Mouse (Mus musculus) hindbrain, postnatal 0 days (tissue): ENCODE data around the gene 9430038I01Rik. TPM values are rescaled to one million over a fixed set of nuclear protein-coding genes. Genes with fewer than 3 reads are reported as not detected.

Source experiments
- ATAC-seq: fragments of 200-750 bp; cut with Nextera tagmentation; 2 replicates; pipeline ENCODE4 v1.8.0; 2017; ENCODE audit warnings: mild to moderate bottlenecking, moderate TSS enrichment, moderate library complexity
- DNase-seq: peaks from one replicate; pipeline ENCODE4 v3.0.0-alpha.2; 2015; ENCODE audit warnings: low spot score
- H3K27ac ChIP-seq: fragments of 300-500 bp; sonication (generic); 2 replicates; pipeline ENCODE4 v1.5.1; 2014; ENCODE audit warnings: mild to moderate bottlenecking
- H3K27me3 ChIP-seq: fragments of 300-500 bp; sonication (generic); 2 replicates; pipeline ENCODE4 v1.6.1; 2014; ENCODE audit warnings: low read length, mixed read lengths; ENCODE audit not compliant: insufficient read depth
- H3K36me3 ChIP-seq: fragments of 300-500 bp; sonication (generic); 2 replicates; pipeline ENCODE4 v1.6.1; 2014; ENCODE audit warnings: low read length, mixed read lengths; ENCODE audit not compliant: insufficient read depth
- H3K4me1 ChIP-seq: fragments of 300-500 bp; sonication (generic); 2 replicates; pipeline ENCODE4 v1.6.1; 2014; ENCODE audit warnings: antibody characterized with exemption, low read length, mixed read lengths; ENCODE audit not compliant: insufficient read depth
- H3K4me2 ChIP-seq: fragments of 300-500 bp; sonication (generic); 2 replicates; pipeline ENCODE4 v1.6.1; 2014; ENCODE audit warnings: low read depth, mild to moderate bottlenecking, low read length, moderate library complexity, mixed read lengths
- H3K4me3 ChIP-seq: fragments of 300-500 bp; sonication (generic); 2 replicates; pipeline ENCODE4 v1.5.1; 2014; ENCODE audit warnings: low read length
- H3K9ac ChIP-seq: fragments of 300-500 bp; sonication (generic); replicated peaks from 2 replicates; pipeline ENCODE4 v1.6.1; 2014; ENCODE audit warnings: mild to moderate bottlenecking, low read length, moderate library complexity, mixed read lengths
- H3K9me3 ChIP-seq: fragments of 300-500 bp; sonication (generic); 2 replicates; pipeline ENCODE4 v1.6.1; 2016; ENCODE audit warnings: low read length, mixed read lengths
- CTCF ChIP-seq: IDR thresholded peaks from 2 replicates; pipeline ENCODE4 v1.5.1; 2016; ENCODE audit warnings: antibody characterized with exemption, control low read depth, low read depth
- WGBS: fragments of 180-500 bp; shearing (Covaris S2); extraction: QIAGEN DNeasy Blood & Tissue Kit; methylation state at CpG from one replicate; pipeline ENCODE4 v1.1.7; 2014; 5-methylcytosine and 5-hydroxymethylcytosine counted together
- polyA plus RNA-seq: library from polyadenylated mRNA; unstranded; fragments of >200 nt; fragmentation: Nextera tagmentation; extraction: Ambion mirVana; gene quantifications from 2 replicates; pipeline ENCODE4 v1.2.1, GENCODE M21; 2015
- total RNA-seq: library from RNA; depleted of rRNA; stranded (reverse); fragments of >200 nt; gene quantifications from 2 replicates; pipeline ENCODE4 v1.2.3, GENCODE M21; 2014

The 9430038I01Rik gene
- total and polyA plus RNA-seq, 2 experiments from 2014 or later: 7.3 to 13.9 TPM

DNA sequence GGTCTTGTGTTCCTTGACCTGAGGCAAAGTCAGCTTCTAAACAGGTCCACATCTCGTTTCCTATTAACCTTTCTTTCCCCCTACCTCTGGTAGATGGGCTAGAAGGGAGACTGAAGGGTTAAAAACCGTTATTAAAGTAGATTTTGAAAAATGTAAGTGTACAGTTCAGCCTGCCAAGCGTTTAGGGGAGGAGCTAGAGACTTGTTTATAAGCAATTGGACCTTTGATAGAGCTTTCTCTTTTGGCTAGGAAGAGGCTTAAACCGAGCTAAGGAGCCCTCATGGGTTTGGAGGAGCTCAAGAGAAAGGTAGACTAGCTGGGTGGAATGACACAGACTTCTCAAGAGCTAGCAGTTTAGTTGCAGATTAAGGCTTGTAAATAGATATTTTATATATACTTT is 38.8 kb downstream of the 9430038I01Rik start:
- Histone ChIP-seq H3K36me3 (no peaks in the 10 kb centered on the region), H3K4me3 (no peak overlapping the region), H3K27ac (no peak overlapping the region), H3K9ac (no peak overlapping the region), H3K27me3 (no peaks in the 10 kb centered on the region), H3K4me2 (no peak overlapping the region), H3K9me3 (no peaks in the 10 kb centered on the region), H3K4me1 (no peaks in the 10 kb centered on the region)
- no peak for TF ChIP-seq CTCF
- no peak for ATAC-seq
- 69% methylated on average over 4 of the region's 4 CpGs for WGBS
- DNase-seq: no peak

- Histone ChIP-seq H3K27me3 (no peaks in the 10 kb centered on the region), H3K27ac (no peak overlapping the region), H3K4me2 (no peak overlapping the region), H3K9ac (no peak overlapping the region), H3K4me3 (no peak overlapping the region), H3K4me1 (no peaks in the 10 kb centered on the region), H3K9me3 (no peaks in the 10 kb centered on the region), H3K36me3 (no peaks in the 10 kb centered on the region)
- TF ChIP-seq CTCF: no peak
- no peak for ATAC-seq
- DNase-seq: peak; percentile 71
- WGBS: 32% methylated on average over 2 of the region's 2 CpGs
These were observed 40.4 kb downstream of the 9430038I01Rik start for GRCm38 (mm10) chr7:137370175-137370574.

DNA sequence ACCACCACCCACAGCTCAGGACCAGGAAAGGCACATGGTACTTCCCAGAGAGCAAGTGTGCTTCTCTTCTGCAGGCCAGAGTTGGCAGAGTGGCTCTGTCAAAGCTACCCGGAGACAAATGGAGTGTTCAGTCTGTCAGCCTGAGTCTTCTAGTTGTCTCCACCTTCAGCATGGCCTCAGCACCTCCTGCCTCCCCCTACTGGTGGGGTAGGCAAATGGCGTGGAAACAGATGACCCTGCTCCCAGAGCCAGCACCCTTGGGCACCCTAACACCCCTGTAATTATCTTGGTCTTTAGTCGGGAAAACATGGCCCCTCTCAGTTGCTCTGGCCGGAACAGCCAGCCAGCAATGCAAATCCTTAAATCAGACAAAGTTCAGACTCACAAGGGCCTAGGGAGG is 43.8 kb downstream of the 9430038I01Rik start:
- Histone ChIP-seq H3K4me2 (no peak overlapping the region), H3K4me1 (no peaks in the 10 kb centered on the region), H3K27me3 (no peaks in the 10 kb centered on the region), H3K9me3 (no peaks in the 10 kb centered on the region), H3K36me3 (no peaks in the 10 kb centered on the region), H3K27ac (no peak overlapping the region), H3K4me3 (no peak overlapping the region), H3K9ac (no peak overlapping the region)
- 86% methylated on average over 4 of the region's 4 CpGs for WGBS
- no peak for DNase-seq
- TF ChIP-seq CTCF: peak; percentile 13; the same call in 1 of the 2 replicates
- ATAC-seq: no peak

DNA sequence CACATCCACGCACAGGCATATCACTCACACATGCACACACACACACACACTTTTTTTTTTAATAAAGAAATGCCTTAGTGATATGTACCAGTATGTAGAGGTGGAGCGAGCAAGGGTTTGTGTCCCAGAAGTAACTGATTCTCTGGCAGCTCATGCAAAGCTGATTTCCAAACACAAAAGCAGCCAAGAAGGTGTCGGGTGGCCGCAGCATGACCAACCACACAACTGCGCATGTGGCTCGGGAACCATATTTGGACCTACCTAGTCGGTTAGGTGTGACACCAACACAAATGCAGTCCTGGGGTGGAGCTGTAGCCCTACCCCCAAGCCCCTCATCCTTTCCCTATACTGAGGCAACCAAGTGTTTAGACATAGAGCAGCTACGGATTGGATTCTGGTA is 45.5 kb downstream of the 9430038I01Rik start:
- WGBS: 90% methylated on average over 8 of the region's 8 CpGs

GRCm38 (mm10) chr7:137364571-137364970 is 46.0 kb downstream of the 9430038I01Rik start:
- no peak for TF ChIP-seq CTCF
- Histone ChIP-seq H3K9me3 (no peaks in the 10 kb centered on the region), H3K4me2 (no peak overlapping the region), H3K27ac (no peak overlapping the region), H3K4me1 (no peaks in the 10 kb centered on the region), H3K27me3 (no peaks in the 10 kb centered on the region), H3K4me3 (no peak overlapping the region), H3K9ac (no peak overlapping the region), H3K36me3 (no peaks in the 10 kb centered on the region)
- WGBS: 52% methylated on average over 7 of the region's 7 CpGs
- 0 out of 2 replicates have a peak, but pooled peaks have one; percentile 32 for ATAC-seq
- peak; percentile 31 for DNase-seq

More for the DNA sequence above, 45.5 kb downstream of the 9430038I01Rik start:
- no peak for DNase-seq
- H3K9me3 ChIP-seq: no peaks in the 10 kb centered on the region
- no peak overlapping the region for H3K9ac ChIP-seq
- H3K27me3 ChIP-seq: no peaks in the 10 kb centered on the region
- no peak for ATAC-seq
- TF ChIP-seq CTCF: no peak
- no peak overlapping the region for H3K4me3 ChIP-seq
- H3K36me3 ChIP-seq: no peaks in the 10 kb centered on the region
- no peaks in the 10 kb centered on the region for H3K4me1 ChIP-seq
- H3K27ac ChIP-seq: no peak overlapping the region
- no peak overlapping the region for H3K4me2 ChIP-seq

DNA sequence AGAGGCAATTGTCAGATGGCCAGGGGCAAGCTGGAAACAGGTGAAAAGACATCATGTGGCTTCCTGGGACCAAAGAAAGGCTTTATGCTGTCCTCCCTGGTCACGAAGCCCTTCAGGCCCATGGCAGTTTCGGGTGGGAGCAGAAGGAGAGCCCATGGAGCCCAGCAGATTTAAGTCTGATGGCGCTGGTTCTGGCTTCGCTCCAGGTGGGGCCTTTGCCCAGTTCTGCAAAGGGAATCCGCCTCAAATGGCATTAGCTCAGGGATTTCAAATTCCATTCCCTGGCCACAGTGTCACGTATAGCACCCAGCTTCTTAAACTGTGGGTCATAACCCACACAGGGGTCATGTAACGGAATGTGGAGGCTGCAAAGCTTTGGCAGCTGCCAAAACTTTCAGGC is 63.7 kb downstream of the 9430038I01Rik start:
- no peak for ATAC-seq
- Histone ChIP-seq H3K27ac (no peak overlapping the region), H3K27me3 (no peaks in the 10 kb centered on the region), H3K4me3 (no peak overlapping the region), H3K9ac (no peak overlapping the region), H3K36me3 (no peaks in the 10 kb centered on the region), H3K4me1 (no peaks in the 10 kb centered on the region), H3K4me2 (no peak overlapping the region), H3K9me3 (no peaks in the 10 kb centered on the region)
- WGBS: 55% methylated on average over 7 of the region's 7 CpGs
- no peak for DNase-seq
- TF ChIP-seq CTCF: no peak

- H3K4me3 ChIP-seq: no peak overlapping the region
- ATAC-seq: no peak
- H3K9ac ChIP-seq: no peak overlapping the region
- no peaks in the 10 kb centered on the region for H3K4me1 ChIP-seq
- H3K4me2 ChIP-seq: no peak overlapping the region
- H3K27me3 ChIP-seq: no peaks in the 10 kb centered on the region
- no peaks in the 10 kb centered on the region for H3K9me3 ChIP-seq
- no peak for DNase-seq
- 62% methylated on average over 10 of the region's 10 CpGs for WGBS
- TF ChIP-seq CTCF: no peak
- H3K27ac ChIP-seq: no peak overlapping the region
- H3K36me3 ChIP-seq: no peaks in the 10 kb centered on the region
These were observed 64.5 kb downstream of the 9430038I01Rik start for GRCm38 (mm10) chr7:137346068-137346467.
